Mouse (Mus musculus): Measurements from ENCODE around the gene Ifih1.

Gene Ifih1

GRCm38 (mm10) chr2:62646014-62646645 lies at the start of gene Ifih1:
Ifih1 (minus strand) TSS chr2:62646255.
- in situ Hi-C loops (cut with MboI, MseI): loop anchor here (10.0 to 25.0 kb wide), 2 partner anchors 984 to 1951 kb away; no protein-coding TSS in a partner anchor

GRCm38 (mm10) chr2:62685934-62686333 lies 39.9 kb upstream of the Ifih1 start:
- in situ Hi-C loops (cut with MboI, MseI): no loop called here

- in situ Hi-C loops (cut with MboI, MseI): no loop called here
These were observed 39.0 kb upstream of the Ifih1 start for GRCm38 (mm10) chr2:62684989-62685595.

GRCm38 (mm10) chr2:62681667-62682066 lies 35.6 kb upstream of the Ifih1 start:
- in situ Hi-C loops (cut with MboI, MseI): no loop called here

GRCm38 (mm10) chr2:62672788-62673187 lies 26.7 kb upstream of the Ifih1 start:
- in situ Hi-C loops (cut with MboI, MseI): no loop called here

- in situ Hi-C loops (cut with MboI, MseI): no loop called here
These were observed 24.7 kb upstream of the Ifih1 start for GRCm38 (mm10) chr2:62670767-62671166.

- in situ Hi-C loops (cut with MboI, MseI): no loop called here
These were observed 24.2 kb upstream of the Ifih1 start for GRCm38 (mm10) chr2:62670301-62670700.

- in situ Hi-C loops (cut with MboI, MseI): loop anchor here (10.0 kb wide), 1 partner anchor 1375 kb away; no protein-coding TSS in a partner anchor
These were observed 23.8 kb upstream of the Ifih1 start for GRCm38 (mm10) chr2:62669848-62670247.

- in situ Hi-C loops (cut with MboI, MseI): loop anchor here (10.0 kb wide), 1 partner anchor 1371 kb away; no protein-coding TSS in a partner anchor
These were observed 19.5 kb upstream of the Ifih1 start for GRCm38 (mm10) chr2:62665536-62665935.

GRCm38 (mm10) chr2:62664839-62665238 lies 18.8 kb upstream of the Ifih1 start:
- in situ Hi-C loops (cut with MboI, MseI): loop anchor here (10.0 kb wide), 1 partner anchor 1370 kb away; no protein-coding TSS in a partner anchor

GRCm38 (mm10) chr2:62664135-62664670 lies 18.1 kb upstream of the Ifih1 start, which contains the start of gene Gca:
Gca (plus strand) TSS chr2:62664285.
- in situ Hi-C loops (cut with MboI, MseI): loop anchor here (10.0 kb wide), 1 partner anchor 1369 kb away; no protein-coding TSS in a partner anchor

GRCm38 (mm10) chr2:62662560-62662959 lies 16.5 kb upstream of the Ifih1 start:
- in situ Hi-C loops (cut with MboI, MseI): loop anchor here (10.0 kb wide), 1 partner anchor 1368 kb away; no protein-coding TSS in a partner anchor

GRCm38 (mm10) chr2:62660565-62660964 lies 14.5 kb upstream of the Ifih1 start:
- in situ Hi-C loops (cut with MboI, MseI): loop anchor here (10.0 kb wide), 1 partner anchor 1366 kb away; no protein-coding TSS in a partner anchor

- in situ Hi-C loops (cut with MboI, MseI): no loop called here
These were observed 10.0 kb upstream of the Ifih1 start for GRCm38 (mm10) chr2:62656072-62656471.

- in situ Hi-C loops (cut with MboI, MseI): no loop called here
These were observed 8.7 kb upstream of the Ifih1 start for GRCm38 (mm10) chr2:62654519-62655338.

GRCm38 (mm10) chr2:62652466-62652865 lies 6.4 kb upstream of the Ifih1 start:
- in situ Hi-C loops (cut with MboI, MseI): no loop called here

GRCm38 (mm10) chr2:62651890-62652289 lies 5.8 kb upstream of the Ifih1 start:
- in situ Hi-C loops (cut with MboI, MseI): no loop called here

GRCm38 (mm10) chr2:62646671-62647289 lies 725 bp upstream of the Ifih1 start:
- in situ Hi-C loops (cut with MboI, MseI): loop anchor here (10.0 to 25.0 kb wide), 2 partner anchors 984 to 1952 kb away; no protein-coding TSS in a partner anchor

- in situ Hi-C loops (cut with MboI, MseI): loop anchor here (10.0 to 25.0 kb wide), 2 partner anchors 983 to 1951 kb away; no protein-coding TSS in a partner anchor
These were observed 580 bp downstream of the Ifih1 start for GRCm38 (mm10) chr2:62645475-62645874.

- in situ Hi-C loops (cut with MboI, MseI): loop anchor here (10.0 to 25.0 kb wide), 2 partner anchors 983 to 1950 kb away; no protein-coding TSS in a partner anchor
These were observed 1.2 kb downstream of the Ifih1 start for GRCm38 (mm10) chr2:62644891-62645290.
